Mouse (Mus musculus) gastrocnemius, adult 2 months (tissue): ENCODE measurements around the gene Sox9. TPM values are rescaled to one million over a fixed set of nuclear protein-coding genes. Genes with fewer than 3 reads are reported as not detected.

Source experiments
- DNase-seq: peaks from one replicate; pipeline ENCODE4 v3.0.0; 2022
- H3K27ac ChIP-seq: fragments of 200-600 bp; 2 replicates; pipeline ENCODE4 v1.8.1; 2022; ENCODE audit warnings: mild to moderate bottlenecking
- H3K4me3 ChIP-seq: fragments of 200-600 bp; 2 replicates; pipeline ENCODE4 v1.8.1; 2022; ENCODE audit warnings: mild to moderate bottlenecking, moderate library complexity
- CTCF ChIP-seq: fragments of 200-600 bp; IDR thresholded peaks from 2 replicates; pipeline ENCODE4 v1.8.1; 2022; ENCODE audit warnings: antibody characterized with exemption, mild to moderate bottlenecking, moderate library complexity
- intact Hi-C: fragments of 180-260 bp; cut with DNase I; formaldehyde crosslinking; loops from one replicate; pipeline ENCODE4 v1.15.1; 2025
- total RNA-seq, 2 experiments: library from RNA; stranded (reverse); gene quantifications; 2 replicates each; pipeline ENCODE4 v1.2.3; 2021

The Sox9 gene
- total RNA-seq, 2 experiments from 2014 or later: 2.3 to 3.4 TPM

DNA sequence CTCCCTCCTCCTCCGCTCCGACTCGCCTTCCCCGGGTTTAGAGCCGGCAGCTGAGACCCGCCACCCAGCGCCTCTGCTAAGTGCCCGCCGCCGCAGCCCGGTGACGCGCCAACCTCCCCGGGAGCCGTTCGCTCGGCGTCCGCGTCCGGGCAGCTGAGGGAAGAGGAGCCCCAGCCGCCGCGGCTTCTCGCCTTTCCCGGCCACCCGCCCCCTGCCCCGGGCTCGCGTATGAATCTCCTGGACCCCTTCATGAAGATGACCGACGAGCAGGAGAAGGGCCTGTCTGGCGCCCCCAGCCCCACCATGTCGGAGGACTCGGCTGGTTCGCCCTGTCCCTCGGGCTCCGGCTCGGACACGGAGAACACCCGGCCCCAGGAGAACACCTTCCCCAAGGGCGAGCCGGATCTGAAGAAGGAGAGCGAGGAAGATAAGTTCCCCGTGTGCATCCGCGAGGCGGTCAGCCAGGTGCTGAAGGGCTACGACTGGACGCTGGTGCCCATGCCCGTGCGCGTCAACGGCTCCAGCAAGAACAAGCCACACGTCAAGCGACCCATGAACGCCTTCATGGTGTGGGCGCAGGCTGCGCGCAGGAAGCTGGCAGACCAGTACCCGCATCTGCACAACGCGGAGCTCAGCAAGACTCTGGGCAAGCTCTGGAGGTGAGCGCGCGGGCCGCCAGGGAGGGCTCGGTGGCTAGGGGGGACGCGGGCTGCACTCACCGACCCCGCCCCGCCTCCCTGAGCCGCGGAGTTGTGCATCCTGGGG lies 515 bp downstream of the Sox9 start:
- no peak for TF ChIP-seq CTCF
- Histone ChIP-seq H3K27ac (peak overlapping the region; percentile 83), H3K4me3 (peak overlapping the region; percentile 82)
- peak; percentile 74 for DNase-seq
- intact Hi-C loops: loop anchor here (1.0 kb wide), 1 partner anchor 383 kb away; no protein-coding TSS in a partner anchor

DNA sequence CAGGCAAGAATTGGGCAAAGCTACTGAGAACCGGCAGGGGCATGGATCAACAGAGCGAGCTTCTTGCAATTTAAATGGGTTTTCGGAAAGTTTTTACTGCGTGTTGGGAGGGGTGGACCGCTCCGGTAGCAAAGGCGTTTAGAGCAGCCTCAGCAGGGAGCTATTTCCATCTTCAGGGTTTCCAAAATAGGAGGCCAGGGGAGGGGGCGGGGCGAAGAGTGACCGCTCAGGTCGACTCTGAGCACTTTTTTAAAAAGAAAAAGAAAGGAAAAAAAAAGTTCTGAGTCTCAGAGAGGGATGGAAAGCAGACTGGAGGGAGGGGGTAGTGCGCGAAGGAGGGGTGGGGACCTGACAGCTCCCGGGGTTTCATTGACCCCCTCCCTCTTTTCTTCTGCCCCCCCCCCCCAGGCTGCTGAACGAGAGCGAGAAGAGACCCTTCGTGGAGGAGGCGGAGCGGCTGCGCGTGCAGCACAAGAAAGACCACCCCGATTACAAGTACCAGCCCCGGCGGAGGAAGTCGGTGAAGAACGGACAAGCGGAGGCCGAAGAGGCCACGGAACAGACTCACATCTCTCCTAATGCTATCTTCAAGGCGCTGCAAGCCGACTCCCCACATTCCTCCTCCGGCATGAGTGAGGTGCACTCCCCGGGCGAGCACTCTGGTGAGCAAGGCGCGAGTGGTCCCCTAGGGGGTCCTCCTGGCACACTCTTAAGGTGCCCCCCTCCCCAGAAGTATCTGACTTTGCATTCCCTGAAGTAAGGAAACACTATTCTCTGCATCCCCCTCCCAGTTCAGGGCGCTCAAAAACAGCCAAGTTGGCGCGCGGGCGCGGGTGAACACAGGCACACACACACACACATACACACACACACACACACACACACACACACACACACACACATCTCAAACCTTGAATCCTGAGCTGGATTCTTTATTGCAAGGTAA lies 1.6 kb downstream of the Sox9 start:
- Histone ChIP-seq H3K4me3 (peak overlapping the region; percentile 82), H3K27ac (0 out of 2 replicates have a peak overlapping the region, but pooled peaks have one; percentile 10)
- TF ChIP-seq CTCF: no peak
- intact Hi-C loops: no loop called here
- peak; percentile 22 for DNase-seq

DNA sequence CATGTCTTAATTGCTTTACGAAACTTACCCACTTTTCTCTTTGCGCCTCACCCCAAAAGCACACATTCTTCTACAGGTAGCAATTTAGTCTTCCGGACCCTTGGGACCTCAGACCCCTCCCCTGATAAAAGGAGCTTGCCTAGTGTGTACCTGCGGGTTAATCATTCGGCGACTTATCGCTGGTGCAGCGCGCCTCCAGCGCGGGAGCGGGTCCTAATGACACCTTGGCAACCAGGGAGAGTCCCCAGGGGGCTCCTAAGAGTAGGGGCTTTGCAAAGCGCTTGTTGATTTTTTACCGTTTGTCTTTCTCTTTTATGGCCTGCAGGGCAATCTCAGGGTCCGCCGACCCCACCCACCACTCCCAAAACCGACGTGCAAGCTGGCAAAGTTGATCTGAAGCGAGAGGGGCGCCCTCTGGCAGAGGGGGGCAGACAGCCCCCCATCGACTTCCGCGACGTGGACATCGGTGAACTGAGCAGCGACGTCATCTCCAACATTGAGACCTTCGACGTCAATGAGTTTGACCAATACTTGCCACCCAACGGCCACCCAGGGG lies 2.4 kb downstream of the Sox9 start:
- TF ChIP-seq CTCF: no peak
- DNase-seq: no peak
- no peak overlapping the region for H3K4me3 ChIP-seq
- intact Hi-C loops: no loop called here
- H3K27ac ChIP-seq: no peak overlapping the region

DNA sequence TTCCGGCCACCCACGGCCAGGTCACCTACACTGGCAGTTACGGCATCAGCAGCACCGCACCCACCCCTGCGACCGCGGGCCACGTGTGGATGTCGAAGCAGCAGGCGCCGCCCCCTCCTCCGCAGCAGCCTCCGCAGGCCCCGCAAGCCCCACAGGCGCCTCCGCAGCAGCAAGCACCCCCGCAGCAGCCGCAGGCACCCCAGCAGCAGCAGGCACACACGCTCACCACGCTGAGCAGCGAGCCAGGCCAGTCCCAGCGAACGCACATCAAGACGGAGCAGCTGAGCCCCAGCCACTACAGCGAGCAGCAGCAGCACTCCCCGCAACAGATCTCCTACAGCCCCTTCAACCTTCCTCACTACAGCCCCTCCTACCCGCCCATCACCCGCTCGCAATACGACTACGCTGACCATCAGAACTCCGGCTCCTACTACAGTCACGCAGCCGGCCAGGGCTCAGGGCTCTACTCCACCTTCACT lies 2.9 kb downstream of the Sox9 start:
- no peak overlapping the region for H3K4me3 ChIP-seq
- H3K27ac ChIP-seq: no peak overlapping the region
- no peak for TF ChIP-seq CTCF
- peak; percentile 18 for DNase-seq
- intact Hi-C loops: no loop called here

DNA sequence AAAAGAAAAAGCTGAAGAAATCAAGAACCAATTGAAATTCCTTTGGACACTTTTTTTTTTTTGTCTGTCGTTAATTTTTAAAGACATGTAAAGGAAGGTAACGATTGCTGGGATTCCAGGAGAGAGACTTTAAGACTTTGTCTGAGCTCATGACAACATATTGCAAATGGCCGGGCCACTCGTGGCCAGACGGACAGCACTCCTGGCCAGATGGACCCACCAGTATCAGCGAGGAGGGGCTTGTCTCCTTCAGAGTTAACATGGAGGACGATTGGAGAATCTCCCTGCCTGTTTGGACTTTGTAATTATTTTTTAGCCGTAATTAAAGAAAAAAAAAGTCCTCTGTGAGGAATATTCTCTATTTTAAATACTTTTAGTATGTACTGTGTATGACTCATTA lies 3.6 kb downstream of the Sox9 start:
- Histone ChIP-seq H3K27ac (no peak overlapping the region), H3K4me3 (no peak overlapping the region)
- no peak for TF ChIP-seq CTCF
- no peak for DNase-seq
- intact Hi-C loops: no loop called here

DNA sequence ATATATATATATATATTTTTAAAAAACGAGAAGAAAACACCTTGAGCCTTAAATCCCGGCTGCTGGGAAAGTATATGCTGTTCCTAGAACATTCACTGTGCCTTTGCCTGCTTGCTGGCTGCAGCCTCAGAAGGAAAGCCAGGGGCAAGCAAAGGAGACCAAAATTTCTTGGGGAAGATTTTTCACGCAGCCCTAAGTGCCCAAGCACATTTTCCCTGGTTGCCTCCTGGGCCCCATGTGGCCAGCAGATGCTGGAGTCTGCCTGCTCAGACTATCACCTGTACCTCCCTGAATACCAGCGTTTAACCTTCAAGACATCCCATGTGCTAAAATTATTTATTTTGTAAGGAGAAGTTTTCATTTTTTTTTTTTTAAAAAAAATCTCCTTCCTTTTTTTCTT lies 4.4 kb downstream of the Sox9 start:
- H3K4me3 ChIP-seq: no peak overlapping the region

DNA sequence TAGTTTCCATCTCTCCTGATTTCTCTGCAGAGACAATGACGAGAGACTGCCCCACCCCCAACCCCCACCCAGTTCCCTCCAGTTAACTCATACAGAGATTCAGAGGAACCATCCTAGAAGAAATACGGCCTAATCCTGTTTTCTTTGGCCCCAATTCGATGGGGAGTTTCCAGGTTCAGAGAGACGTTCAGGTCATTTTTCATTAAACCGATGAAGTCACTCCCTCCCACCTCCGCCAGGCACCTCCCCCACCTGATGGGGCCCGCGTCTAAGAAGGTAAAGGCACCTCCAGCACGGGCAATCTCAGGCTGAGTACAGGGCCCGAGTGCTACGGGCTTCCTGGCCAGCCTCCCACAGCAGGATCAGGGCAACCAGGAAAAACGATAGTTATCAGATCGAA lies 6.3 kb downstream of the Sox9 start:
- Histone ChIP-seq H3K27ac (no peak overlapping the region), H3K4me3 (no peak overlapping the region)
- TF ChIP-seq CTCF: no peak
- intact Hi-C loops: no loop called here
- DNase-seq: no peak

More for the DNA sequence above, 4.4 kb downstream of the Sox9 start:
- no peak for DNase-seq
- TF ChIP-seq CTCF: no peak
- intact Hi-C loops: no loop called here
- no peak overlapping the region for H3K27ac ChIP-seq

DNA sequence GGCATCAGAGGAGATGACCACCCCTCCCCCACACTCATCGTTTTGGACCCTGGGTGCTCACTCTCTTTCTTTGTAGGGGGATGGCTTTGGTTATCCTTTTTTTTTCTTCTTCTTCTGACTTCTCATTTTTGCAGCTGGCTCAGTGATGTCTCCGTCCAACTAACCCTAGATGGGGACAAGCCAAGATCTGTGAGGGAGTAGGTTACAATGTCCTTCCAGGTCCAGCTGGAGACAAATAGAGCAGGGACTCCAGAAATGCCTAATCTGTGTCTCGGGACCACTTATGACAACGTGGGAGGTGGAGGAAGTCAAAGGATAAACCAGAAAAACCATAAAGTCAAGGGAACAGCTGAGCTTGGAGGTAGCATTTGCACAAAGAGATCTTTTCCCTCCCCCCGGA lies 14.4 kb downstream of the Sox9 start:
- TF ChIP-seq CTCF: no peak
- H3K4me3 ChIP-seq: no peak overlapping the region
- intact Hi-C loops: no loop called here
- no peak overlapping the region for H3K27ac ChIP-seq
- DNase-seq: peak; percentile 24

DNA sequence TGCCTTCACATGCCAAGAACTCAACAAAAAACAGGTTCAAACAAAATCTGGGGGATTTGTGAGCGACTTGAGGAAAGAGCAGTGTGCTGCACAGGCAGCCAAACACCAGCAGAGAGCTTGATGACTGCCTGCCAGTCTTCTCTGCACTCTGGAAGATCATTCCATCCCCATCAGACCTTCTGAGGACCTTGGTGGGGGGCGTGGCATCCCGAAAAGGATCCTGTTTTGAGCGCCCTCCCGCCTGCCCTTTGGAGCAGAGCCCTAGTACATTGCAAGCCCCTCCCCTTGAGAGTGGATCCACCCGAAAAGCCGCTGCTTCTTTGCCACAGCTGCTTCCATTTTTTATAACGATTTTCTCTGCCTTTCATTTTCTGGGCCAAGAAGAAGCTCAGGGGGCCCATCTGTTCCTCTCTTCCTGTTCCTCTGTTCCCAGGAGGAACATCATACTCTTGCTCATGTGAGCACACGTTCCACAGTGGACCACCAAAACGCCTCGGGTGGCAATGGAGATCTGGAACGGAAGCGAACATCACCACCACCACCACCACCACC lies 16.9 kb downstream of the Sox9 start:
- intact Hi-C loops: no loop called here
- H3K4me3 ChIP-seq: peak overlapping the region; percentile 50
- H3K27ac ChIP-seq: no peak overlapping the region
- peak; percentile 52 for DNase-seq
- no peak for TF ChIP-seq CTCF

DNA sequence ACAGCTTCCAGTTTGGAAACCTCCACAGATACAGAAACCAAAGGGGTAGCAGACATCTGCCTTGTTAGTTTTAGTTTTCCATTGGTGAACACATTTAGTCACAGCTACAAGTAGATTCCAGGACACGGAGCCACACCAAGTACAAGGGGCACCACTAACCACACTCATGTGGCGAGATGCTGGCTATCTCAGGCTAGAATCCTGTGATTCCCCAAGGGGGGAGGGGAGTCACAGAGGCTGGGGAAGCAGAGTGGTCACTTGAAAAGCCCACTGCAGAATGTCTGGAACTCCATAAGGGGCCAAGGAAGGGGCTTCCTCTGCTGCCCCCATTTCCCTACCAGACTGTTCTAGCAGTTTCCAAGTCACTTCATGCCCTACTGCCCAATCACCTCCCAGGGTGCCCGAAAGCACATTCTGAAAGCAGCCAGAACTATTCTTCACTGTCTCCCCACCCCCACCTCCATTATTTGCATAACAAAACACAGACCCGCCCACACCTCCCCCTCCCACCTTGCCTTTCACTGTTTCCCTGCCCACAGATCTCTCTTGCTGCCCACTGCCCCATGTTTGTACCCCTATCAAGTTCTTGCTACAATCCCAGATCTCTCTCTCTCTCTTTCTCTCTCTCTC lies 19.3 kb downstream of the Sox9 start:
- DNase-seq: no peak
- no peak overlapping the region for H3K27ac ChIP-seq
- intact Hi-C loops: no loop called here
- H3K4me3 ChIP-seq: no peak overlapping the region
- TF ChIP-seq CTCF: no peak

DNA sequence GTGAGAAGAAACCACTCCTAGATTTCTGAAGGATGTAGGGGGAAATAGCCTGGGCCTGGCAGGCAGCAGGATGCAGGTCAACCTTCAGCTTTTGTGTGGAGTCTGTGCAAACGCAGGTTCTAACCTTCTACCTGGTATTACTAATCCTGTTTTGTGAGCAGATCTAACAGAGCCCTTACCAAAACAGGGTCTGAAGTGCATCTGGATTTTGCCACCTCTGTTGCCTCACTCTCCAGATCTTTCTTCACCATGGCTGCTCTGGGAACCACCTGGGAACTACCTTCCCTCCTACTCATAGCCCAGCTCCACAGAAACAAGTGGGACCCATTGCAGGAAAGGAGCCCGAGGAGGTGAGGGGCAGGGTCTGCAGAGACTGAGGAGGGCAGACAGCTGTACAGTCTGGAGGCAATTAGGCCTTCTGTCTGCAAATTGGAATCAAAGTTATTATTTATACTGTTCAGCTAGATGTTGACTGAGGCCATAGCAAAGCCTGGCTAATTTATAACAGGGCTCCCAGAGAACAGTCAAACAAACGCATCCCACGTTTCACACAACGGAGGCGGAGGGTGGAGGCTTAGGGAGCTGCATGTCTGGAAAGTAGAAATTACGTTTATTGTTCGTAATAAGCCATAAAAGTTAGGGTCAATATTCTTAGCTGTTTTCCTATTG lies 25.9 kb downstream of the Sox9 start:
- Histone ChIP-seq H3K4me3 (no peak overlapping the region), H3K27ac (no peak overlapping the region)
- DNase-seq: no peak
- no peak for TF ChIP-seq CTCF
- intact Hi-C loops: no loop called here
